Mouse (Mus musculus) hindbrain, embryonic 15.5 days (tissue): ENCODE data around the gene Ppm1j. TPM values are rescaled to one million over a fixed set of nuclear protein-coding genes. Genes with fewer than 3 reads are reported as not detected.
"Not testable (repeated sequence)": the region's sequence is repeated elsewhere in the genome, so short reads cannot be mapped to it uniquely, and the experiment has no call there.

ENCODE experiments used
- ATAC-seq: fragments of 200-750 bp; cut with Nextera tagmentation; 2 replicates; pipeline ENCODE4 v1.8.0; 2017; ENCODE audit warnings: low read depth, moderate number of reproducible peaks, moderate TSS enrichment; ENCODE audit not compliant: low FRiP score
- H3K27ac ChIP-seq: fragments of 300-500 bp; sonication (generic); replicated peaks from 2 replicates; pipeline ENCODE4 v1.5.1; 2015; ENCODE audit warnings: mild to moderate bottlenecking, inconsistent platforms
- H3K27me3 ChIP-seq: fragments of 300-500 bp; sonication (generic); 2 replicates; pipeline ENCODE4 v1.6.1; 2015; ENCODE audit warnings: control low read depth, inconsistent platforms
- H3K36me3 ChIP-seq: fragments of 300-500 bp; sonication (generic); 2 replicates; pipeline ENCODE4 v1.6.1; 2015; ENCODE audit warnings: control low read depth, inconsistent platforms
- H3K4me1 ChIP-seq: fragments of 300-500 bp; sonication (generic); replicated peaks from 2 replicates; pipeline ENCODE4 v1.6.1; 2015; ENCODE audit warnings: control low read depth, inconsistent platforms
- H3K4me2 ChIP-seq: fragments of 300-500 bp; sonication (generic); 2 replicates; pipeline ENCODE4 v1.6.1; 2015; ENCODE audit warnings: moderate library complexity, mild to moderate bottlenecking, inconsistent platforms
- H3K4me3 ChIP-seq: fragments of 300-500 bp; sonication (generic); 2 replicates; pipeline ENCODE4 v1.5.1; 2015; ENCODE audit warnings: mild to moderate bottlenecking, inconsistent platforms
- H3K9ac ChIP-seq: fragments of 300-500 bp; sonication (generic); 2 replicates; pipeline ENCODE4 v1.6.1; 2015; ENCODE audit warnings: inconsistent platforms
- H3K9me3 ChIP-seq: fragments of 300-500 bp; sonication (generic); 2 replicates; pipeline ENCODE4 v1.6.1; 2016; ENCODE audit warnings: control low read depth, inconsistent platforms
- WGBS: fragments of 180-500 bp; shearing (Covaris S2); methylation state at CpG from one replicate; pipeline ENCODE4 v1.1.7; 2015; 5-methylcytosine and 5-hydroxymethylcytosine counted together
- polyA plus RNA-seq: library from polyadenylated mRNA; unstranded; fragments of >200 nt; fragmentation: Nextera tagmentation; extraction: Ambion mirVana; gene quantifications from 2 replicates; pipeline ENCODE4 v1.2.1, GENCODE M21; 2015

Ppm1j gene
- polyA plus RNA-seq, 1 experiment from 2014 or later, result 1.2 TPM

DNA sequence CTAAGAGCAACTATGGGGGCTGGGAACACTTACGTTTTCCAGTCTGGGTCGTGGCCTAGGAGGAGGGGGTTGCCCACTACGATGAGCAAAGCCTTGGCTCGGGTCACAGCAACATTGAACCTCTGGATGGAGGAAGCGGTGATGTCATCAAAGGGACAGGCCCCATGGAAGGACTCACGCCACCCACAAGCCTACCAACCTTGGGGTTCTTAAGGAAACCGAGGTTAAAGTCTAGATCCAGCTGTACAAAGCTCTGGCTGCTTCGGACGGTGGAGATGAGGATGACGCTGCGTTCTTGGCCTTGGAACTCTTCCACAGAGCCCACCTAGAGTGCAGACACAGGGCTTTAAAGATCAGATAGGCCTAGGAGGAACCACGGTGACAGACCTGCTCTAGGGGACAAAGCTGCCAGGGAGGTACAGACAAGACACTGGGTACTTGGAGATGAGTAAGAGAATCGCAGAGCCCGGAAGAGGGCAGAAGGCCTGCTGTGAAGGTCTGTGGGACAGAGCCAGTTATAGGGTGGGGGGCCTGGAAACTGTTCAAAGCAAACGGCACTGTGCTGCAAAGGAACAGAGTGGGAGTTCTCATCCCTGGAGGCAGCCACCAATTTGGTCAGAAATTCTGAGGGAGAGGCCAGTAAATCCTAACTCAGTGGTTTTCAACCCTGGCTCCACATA, 14.9 kb downstream of the Ppm1j start:
- no peaks in the 10 kb centered on the region for H3K27me3 ChIP-seq
- no peaks in the 10 kb centered on the region for H3K9me3 ChIP-seq
- H3K4me1 ChIP-seq, result peaks cover 28% of the 10 kb centered on the region
- H3K4me2 ChIP-seq, result no peak overlapping the region
- WGBS, result 71% methylated on average over 15 of the region's 15 CpGs
- H3K27ac ChIP-seq, result 0 out of 2 replicates have a peak overlapping the region, but pooled peaks have one; percentile 15
- ATAC-seq, result no peak
- H3K4me3 ChIP-seq, result no peak overlapping the region
- 0 out of 2 replicates have a peak, but pooled peaks cover 7% of the 10 kb centered on the region for H3K36me3 ChIP-seq
- H3K9ac ChIP-seq, result no peak overlapping the region

DNA sequence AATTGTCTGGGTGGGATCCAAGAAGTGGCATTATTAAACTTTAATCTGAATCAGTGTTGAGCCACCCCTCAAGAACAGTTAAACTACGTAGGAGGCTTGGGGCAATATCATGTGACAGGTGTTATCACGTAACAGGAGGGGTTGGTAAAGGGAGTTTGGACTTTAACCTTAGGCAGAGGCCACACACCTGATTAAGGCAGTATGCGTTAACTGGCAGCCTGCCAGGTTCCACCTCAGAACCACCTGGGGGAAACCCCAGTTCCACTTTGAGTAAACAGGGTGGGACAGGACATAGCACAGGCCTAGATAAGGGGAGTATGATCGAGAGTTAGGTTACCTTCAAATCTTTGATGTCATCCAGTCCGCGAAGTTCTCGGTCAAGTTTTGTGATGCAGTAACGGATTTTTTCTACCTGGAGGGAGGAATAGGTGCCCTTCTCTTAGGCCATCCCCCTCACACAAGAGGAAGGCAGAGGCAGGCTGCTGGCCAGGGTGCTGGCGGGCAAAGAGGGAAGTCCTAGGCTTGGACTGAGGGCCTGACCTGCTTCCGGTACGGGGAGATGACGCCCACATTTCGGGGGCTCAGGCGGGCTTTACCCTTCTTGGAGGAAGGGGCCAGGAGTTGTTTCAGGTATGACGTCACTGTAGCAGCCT, 15.7 kb downstream of the Ppm1j start:
- no peak for ATAC-seq
- Histone ChIP-seq H3K4me2 (no peak overlapping the region), H3K9me3 (no peaks in the 10 kb centered on the region), H3K27ac (no peak overlapping the region), H3K36me3 (0 out of 2 replicates have a peak, but pooled peaks cover 7% of the 10 kb centered on the region), H3K4me1 (peaks cover 28% of the 10 kb centered on the region; the same call in 1 of the 2 replicates), H3K4me3 (no peak overlapping the region), H3K9ac (no peak overlapping the region), H3K27me3 (no peaks in the 10 kb centered on the region)
- WGBS, result 87% methylated on average over 15 of the region's 15 CpGs

DNA sequence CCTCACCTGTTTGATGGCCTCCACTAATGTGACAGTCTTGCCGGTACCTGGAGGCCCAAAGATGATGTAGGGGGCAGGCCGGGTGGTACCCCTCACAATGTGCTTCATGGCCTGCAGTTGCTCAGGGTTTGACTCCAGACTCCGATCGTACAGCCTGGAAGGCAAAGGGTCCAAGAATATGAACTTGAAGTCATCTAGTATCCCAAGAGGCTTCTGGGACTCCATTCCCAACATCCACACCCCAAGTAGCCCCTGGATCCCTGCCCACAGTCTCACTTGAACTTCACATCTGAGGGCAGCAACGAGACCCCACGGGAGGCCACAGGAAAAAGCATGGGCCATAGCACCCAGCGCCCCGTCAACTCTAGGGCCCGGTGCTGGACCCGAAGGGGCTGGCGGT, 19.8 kb downstream of the Ppm1j start:
- Histone ChIP-seq H3K4me1 (peaks cover 4% of the 10 kb centered on the region; the same call in 1 of the 2 replicates), H3K27me3 (no peaks in the 10 kb centered on the region), H3K4me3 (no peak overlapping the region), H3K9me3 (no peaks in the 10 kb centered on the region), H3K36me3 (0 out of 2 replicates have a peak, but pooled peaks cover 3% of the 10 kb centered on the region), H3K27ac (no peak overlapping the region), H3K9ac (no peak overlapping the region), H3K4me2 (no peak overlapping the region)
- no peak for ATAC-seq
- WGBS, result 96% methylated on average over 11 of the region's 11 CpGs

DNA sequence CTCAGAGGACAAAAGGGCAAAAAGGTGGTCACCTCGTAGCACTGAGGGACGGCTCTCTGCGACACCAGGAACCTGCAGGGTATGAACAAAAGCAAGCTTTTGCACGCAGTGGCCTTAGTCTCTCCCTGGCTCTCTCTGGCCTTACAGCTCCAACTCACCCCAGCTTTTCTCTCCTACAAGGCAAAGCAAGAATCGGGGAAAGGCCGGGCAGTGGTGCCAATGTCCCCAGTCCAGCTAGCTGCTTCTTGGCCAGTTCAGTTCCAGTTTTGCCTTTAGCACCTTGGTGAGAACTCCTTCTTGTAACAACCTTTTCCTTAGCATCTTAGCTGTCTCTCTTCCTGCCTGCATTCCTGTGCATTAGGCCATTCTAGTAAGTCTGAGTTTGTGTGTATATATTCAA, 20.6 kb downstream of the Ppm1j start:
- no peak overlapping the region for H3K27ac ChIP-seq

DNA sequence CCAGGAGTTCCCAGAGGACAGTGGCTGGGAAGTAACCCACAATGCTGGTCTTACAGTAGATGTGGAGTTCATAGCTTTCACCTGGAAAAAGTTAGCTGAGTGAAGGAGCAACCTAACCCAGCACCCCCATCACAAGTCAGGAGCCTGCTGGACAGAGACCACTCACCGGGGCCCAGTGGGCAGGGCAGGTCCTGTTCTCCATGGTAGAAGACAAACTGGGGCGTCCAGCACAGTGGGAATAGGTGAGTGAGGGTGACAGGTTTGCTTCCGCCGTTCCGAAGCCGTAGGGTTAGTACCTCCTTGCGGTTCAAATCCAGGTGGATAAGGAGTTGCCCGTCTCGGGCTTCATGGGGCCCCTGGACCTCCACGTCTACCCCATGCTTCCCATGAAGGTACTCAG, 23.5 kb downstream of the Ppm1j start:
- Histone ChIP-seq H3K27ac (no peak overlapping the region), H3K9ac (no peak overlapping the region), H3K4me3 (no peak overlapping the region), H3K27me3 (no peaks in the 10 kb centered on the region), H3K4me2 (no peak overlapping the region), H3K9me3 (no peaks in the 10 kb centered on the region), H3K36me3 (no peaks in the 10 kb centered on the region), H3K4me1 (no peaks in the 10 kb centered on the region)
- no peak for ATAC-seq
- 93% methylated on average over 10 of the region's 10 CpGs for WGBS

More for the DNA sequence above, 20.6 kb downstream of the Ppm1j start:
- ATAC-seq, result no peak
- H3K4me1 ChIP-seq, result no peaks in the 10 kb centered on the region
- H3K4me3 ChIP-seq, result no peak overlapping the region
- H3K36me3 ChIP-seq, result no peaks in the 10 kb centered on the region
- 89% methylated on average over 6 of the region's 6 CpGs for WGBS
- no peaks in the 10 kb centered on the region for H3K9me3 ChIP-seq
- H3K27me3 ChIP-seq, result no peaks in the 10 kb centered on the region
- H3K4me2 ChIP-seq, result no peak overlapping the region
- no peak overlapping the region for H3K9ac ChIP-seq

DNA sequence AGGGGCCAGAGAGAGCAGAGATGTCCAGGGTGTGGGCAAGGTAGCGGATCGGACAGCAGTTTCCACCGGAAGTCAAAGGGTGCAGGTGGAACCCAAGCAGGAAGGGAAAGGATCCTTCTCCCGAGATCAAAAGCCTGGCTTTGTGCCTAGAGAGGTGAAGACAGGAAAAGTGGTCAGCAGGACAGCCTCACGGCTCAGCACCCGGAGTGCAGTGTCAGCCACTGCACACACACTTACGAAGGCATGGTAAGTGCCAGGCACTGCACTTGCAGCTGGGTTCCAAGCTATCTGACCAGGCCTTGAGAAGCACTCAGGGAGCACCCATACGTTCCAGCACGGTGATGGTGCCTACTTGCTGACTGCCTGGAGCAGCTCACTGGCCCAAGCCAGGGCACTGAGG, 24.7 kb downstream of the Ppm1j start:
- Histone ChIP-seq H3K9me3 (no peaks in the 10 kb centered on the region), H3K4me1 (no peaks in the 10 kb centered on the region), H3K4me3 (no peak overlapping the region), H3K27ac (no peak overlapping the region), H3K27me3 (no peaks in the 10 kb centered on the region), H3K36me3 (no peaks in the 10 kb centered on the region), H3K4me2 (no peak overlapping the region), H3K9ac (no peak overlapping the region)
- no peak for ATAC-seq
- 83% methylated on average over 9 of the region's 9 CpGs for WGBS

DNA sequence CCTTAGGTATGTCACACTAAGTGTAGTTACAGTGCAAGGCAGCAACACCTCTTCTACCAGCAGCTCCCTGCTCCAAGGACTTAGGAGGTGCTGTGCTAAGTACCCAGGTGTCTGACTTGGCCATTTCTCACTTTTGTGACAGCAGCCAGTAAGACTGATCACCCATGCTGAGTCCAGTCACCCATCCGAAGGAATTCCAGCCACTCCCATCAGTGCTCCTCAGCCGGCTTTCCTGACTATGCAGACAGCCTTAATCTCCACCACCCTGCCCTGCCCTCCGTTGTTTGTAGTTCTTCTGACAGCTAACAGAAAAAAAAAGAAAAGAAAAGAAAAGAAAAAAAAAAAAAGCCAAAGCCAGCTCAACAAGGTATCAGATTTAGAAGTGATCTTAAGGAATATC, 30.9 kb downstream of the Ppm1j start:
- 24% methylated on average over 3 of the region's 3 CpGs for WGBS
- no peak for ATAC-seq

DNA sequence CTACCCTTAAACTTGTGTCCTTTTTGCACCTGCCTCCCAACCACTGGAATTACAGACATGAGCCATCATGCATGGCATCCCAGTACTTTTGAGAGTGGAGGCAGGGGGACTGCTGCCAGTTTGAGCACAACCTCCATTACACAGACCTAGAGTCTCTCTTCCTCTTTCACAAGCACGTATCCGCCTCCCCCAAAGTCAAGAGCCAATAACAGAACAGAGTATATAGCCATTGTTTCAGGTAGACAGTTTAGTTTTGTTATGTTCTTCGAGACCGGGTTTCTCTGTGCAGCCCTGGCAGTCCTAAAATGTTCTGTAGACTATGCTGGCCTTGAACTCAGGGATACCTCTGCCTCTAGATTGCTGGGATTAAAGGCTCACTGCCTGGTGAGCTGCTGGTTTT, 31.4 kb downstream of the Ppm1j start:
- no peak overlapping the region for H3K9ac ChIP-seq
- H3K36me3 ChIP-seq, result no peaks in the 10 kb centered on the region
- 91% methylated on average over 4 of the region's 4 CpGs for WGBS
- no peak for ATAC-seq
- H3K4me2 ChIP-seq, result no peak overlapping the region
- H3K27ac ChIP-seq, result no peak overlapping the region
- H3K4me3 ChIP-seq, result no peak overlapping the region
- H3K9me3 ChIP-seq, result no peaks in the 10 kb centered on the region
- H3K4me1 ChIP-seq, result peaks cover 7% of the 10 kb centered on the region
- H3K27me3 ChIP-seq, result no peaks in the 10 kb centered on the region

More for the DNA sequence above, 30.9 kb downstream of the Ppm1j start:
- Histone ChIP-seq H3K27ac (no peak overlapping the region), H3K36me3 (no peaks in the 10 kb centered on the region), H3K4me1 (peaks cover 2% of the 10 kb centered on the region), H3K9me3 (no peaks in the 10 kb centered on the region), H3K27me3 (no peaks in the 10 kb centered on the region), H3K4me2 (no peak overlapping the region), H3K9ac (no peak overlapping the region), H3K4me3 (no peak overlapping the region)

DNA sequence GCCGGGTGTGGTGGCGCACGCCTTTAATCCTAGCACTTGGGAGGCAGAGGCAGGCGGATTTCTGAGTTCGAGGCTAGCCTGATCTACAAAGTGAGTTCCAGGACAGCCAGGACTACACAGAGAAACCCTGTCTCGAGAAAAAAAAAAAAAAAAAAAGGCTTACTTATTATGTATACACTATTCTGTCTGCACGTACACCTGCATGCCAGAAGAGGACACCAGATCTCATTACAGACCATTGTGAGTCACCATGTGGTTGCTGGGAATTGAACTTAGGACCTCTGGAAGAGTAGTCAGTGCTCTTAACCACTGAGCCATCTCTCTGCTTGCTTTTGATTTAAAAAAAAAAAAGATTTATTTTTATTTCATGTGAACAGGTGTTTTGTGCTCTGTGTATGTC, 32.4 kb downstream of the Ppm1j start:
- WGBS, result 93% methylated on average over 7 of the region's 7 CpGs
- H3K27ac ChIP-seq, H3K9me3 ChIP-seq, H3K36me3 ChIP-seq, H3K4me3 ChIP-seq, H3K4me2 ChIP-seq, ATAC-seq, H3K27me3 ChIP-seq, H3K9ac ChIP-seq: not testable (repeated sequence)
- peaks cover 12% of the 10 kb centered on the region for H3K4me1 ChIP-seq

DNA sequence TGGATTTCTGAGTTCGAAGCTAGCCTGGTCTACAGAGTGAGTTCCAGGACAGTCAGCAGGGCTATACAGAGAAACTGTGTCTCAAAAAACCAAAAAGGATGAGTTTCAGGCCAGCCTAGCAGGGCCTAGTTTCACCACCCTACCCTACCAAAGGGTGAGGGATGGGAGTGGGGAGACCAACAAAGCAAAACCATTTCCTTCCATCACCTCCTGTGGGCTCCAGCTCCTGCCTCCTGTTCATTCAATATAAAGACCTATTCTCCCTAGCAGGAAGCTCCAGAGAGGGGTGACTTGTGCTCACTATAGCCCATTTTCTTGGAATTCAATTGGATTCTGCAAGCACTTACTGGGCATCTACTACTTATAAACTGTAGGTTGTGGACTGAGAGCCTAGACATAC, 33.9 kb downstream of the Ppm1j start:
- no peak overlapping the region for H3K4me3 ChIP-seq
- WGBS, result 100% methylated on average over 1 of the region's 1 CpGs

DNA sequence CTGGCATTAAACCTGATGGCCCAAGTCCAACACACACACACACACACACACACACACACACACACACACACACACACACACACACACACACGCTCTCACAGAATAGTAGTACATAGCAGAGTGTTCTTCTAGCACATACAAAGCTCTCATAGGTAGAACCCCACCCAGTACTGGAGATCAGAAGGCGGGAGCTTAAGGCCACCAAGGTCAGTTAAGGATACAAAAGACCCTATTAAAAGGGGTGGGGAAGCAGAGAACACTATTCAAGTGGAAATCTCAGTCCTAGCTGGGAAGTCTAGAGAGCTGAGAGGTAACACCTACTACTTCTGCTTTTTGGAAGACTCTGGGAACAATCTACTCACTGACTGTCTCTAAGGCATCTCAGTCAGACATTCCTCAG, 34.5 kb downstream of the Ppm1j start:
- Histone ChIP-seq H3K27me3 (no peaks in the 10 kb centered on the region), H3K4me2 (no peak overlapping the region), H3K9me3 (no peaks in the 10 kb centered on the region), H3K4me3 (no peak overlapping the region), H3K9ac (no peak overlapping the region), H3K27ac (no peak overlapping the region), H3K4me1 (peaks cover 18% of the 10 kb centered on the region), H3K36me3 (no peaks in the 10 kb centered on the region)
- no peak for ATAC-seq
- 79% methylated on average over 2 of the region's 2 CpGs for whole genome bisulfite sequencing

More for the DNA sequence above, 33.9 kb downstream of the Ppm1j start:
- Histone ChIP-seq H3K4me2 (no peak overlapping the region), H3K9ac (no peak overlapping the region), H3K9me3 (no peaks in the 10 kb centered on the region), H3K27me3 (no peaks in the 10 kb centered on the region), H3K4me1 (peaks cover 18% of the 10 kb centered on the region), H3K36me3 (no peaks in the 10 kb centered on the region), H3K27ac (no peak overlapping the region)
- ATAC-seq, result no peak

DNA sequence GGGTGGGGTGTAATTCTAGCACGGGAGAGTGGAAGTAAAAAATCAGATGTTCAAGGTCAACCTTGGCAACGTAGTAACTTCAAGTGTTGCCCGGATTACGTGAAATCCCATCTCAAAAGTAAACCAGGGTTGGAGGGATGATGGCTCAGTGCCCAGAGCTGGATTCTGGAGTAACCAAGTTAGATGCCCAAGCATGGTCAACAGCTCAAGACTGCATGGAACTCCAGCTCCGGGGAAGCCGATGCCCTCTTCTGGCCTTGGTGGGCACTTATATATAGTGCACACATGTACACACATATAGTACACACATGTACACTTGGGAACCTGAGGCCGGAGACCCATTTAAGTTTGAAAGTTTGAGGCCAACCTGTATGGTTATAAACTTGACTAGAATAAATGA, 35.3 kb downstream of the Ppm1j start:
- no peaks in the 10 kb centered on the region; the same call in 1 of the 2 replicates for H3K36me3 ChIP-seq
- H3K4me2 ChIP-seq, result no peak overlapping the region
- no peaks in the 10 kb centered on the region for H3K9me3 ChIP-seq
- peaks cover 18% of the 10 kb centered on the region for H3K4me1 ChIP-seq
- H3K27ac ChIP-seq, result no peak overlapping the region
- WGBS, result 97% methylated on average over 7 of the region's 7 CpGs
- no peak overlapping the region for H3K9ac ChIP-seq
- no peaks in the 10 kb centered on the region for H3K27me3 ChIP-seq
- ATAC-seq, result no peak
- H3K4me3 ChIP-seq, result no peak overlapping the region
